Mouse (Mus musculus) effector memory CD4-positive, alpha-beta T cell, adult 5 months (primary cell): ENCODE results near the gene Upp2. TPM values are rescaled to one million over a fixed set of nuclear protein-coding genes. Genes with fewer than 3 reads are reported as not detected.

Experiments used
- polyA plus RNA-seq: library from polyadenylated mRNA; unstranded; fragments of 100-300 nt; shearing (Covaris generic); gene quantifications from one replicate; pipeline ENCODE4 v1.2.1, GENCODE M21; 2017

Gene Upp2
- polyA plus RNA-seq = 0.90 TPM

GRCm38 (mm10) chr2:58567066-58567810 lies at the start of gene Upp2, which contains the start of gene Acvr1:
Gene Upp2, plus strand, starts transcription at chr2:58567298.
Gene Acvr1, minus strand, starts transcription at chr2:58567157.

Other genes starting within 250 kb of the Upp2 start
- 0.05 TPM for gene Acvr1c, start 209.4 kb upstream of the Upp2 start, polyA plus RNA-seq
- gene Gm17409, start 97.2 kb upstream of the Upp2 start, polyA plus RNA-seq = not detected
- gene Acvr1, start 141 bp upstream of the Upp2 start, polyA plus RNA-seq = 2.0 TPM